Mouse (Mus musculus) hematopoietic stem cell, adult 5-6 weeks (primary cell): ENCODE measurements around the gene Mrpl21. TPM values are rescaled to one million over a fixed set of nuclear protein-coding genes. Genes with fewer than 3 reads are reported as not detected.

ENCODE experiments used
- ATAC-seq, 2 experiments: fragments of 125-278 bp in 1 of 2; replicated peaks in 1 of 2; 2 replicates each; pipeline ENCODE4 v1.8.0; 2016 to 2017; ENCODE audit warnings: inconsistent platforms in 2 of 2, mild to moderate bottlenecking in 2 of 2, moderate number of reproducible peaks in 2 of 2, low read depth in 1 of 2, moderate TSS enrichment in 1 of 2; ENCODE audit not compliant: low FRiP score in 2 of 2, poor library complexity in 2 of 2, severe bottlenecking in 2 of 2, insufficient read depth in 1 of 2, low TSS enrichment in 1 of 2
- total RNA-seq: library from RNA; stranded (forward); fragments of 172-1452, 232-1000 nt; gene quantifications from 2 replicates; pipeline ENCODE4 v1.2.3, GENCODE M21; 2017

The Mrpl21 gene
- total RNA-seq, 1 experiment from 2014 or later = 93.0 TPM

- ATAC-seq = no peak
These were observed 6.3 kb downstream of the Mrpl21 start for GRCm38 (mm10) chr19:3289006-3289405.

GRCm38 (mm10) chr19:3292028-3292427 lies 9.3 kb downstream of the Mrpl21 start:
- peak; percentile 65 to 80; a peak in 3 of 4 replicates for ATAC-seq

- no peak for ATAC-seq
These were observed 10.3 kb downstream of the Mrpl21 start for GRCm38 (mm10) chr19:3292993-3293392.

- no peak for ATAC-seq
These were observed 12.5 kb downstream of the Mrpl21 start for GRCm38 (mm10) chr19:3295245-3295644.

GRCm38 (mm10) chr19:3297034-3297433 lies 14.3 kb downstream of the Mrpl21 start:
- ATAC-seq = no peak

GRCm38 (mm10) chr19:3297775-3298174 lies 15.1 kb downstream of the Mrpl21 start:
- no peak for ATAC-seq

- ATAC-seq = no peak
These were observed 21.3 kb downstream of the Mrpl21 start for GRCm38 (mm10) chr19:3304017-3304416.

GRCm38 (mm10) chr19:3307175-3307949 lies 24.7 kb downstream of the Mrpl21 start:
- ATAC-seq = no peak

GRCm38 (mm10) chr19:3319341-3319740 lies 36.6 kb downstream of the Mrpl21 start:
- ATAC-seq = no peak

GRCm38 (mm10) chr19:3320086-3320485 lies 37.4 kb downstream of the Mrpl21 start:
- ATAC-seq = no peak

GRCm38 (mm10) chr19:3320801-3321200 lies 38.1 kb downstream of the Mrpl21 start:
- ATAC-seq = no peak

GRCm38 (mm10) chr19:3321617-3322016 lies 38.9 kb downstream of the Mrpl21 start:
- ATAC-seq = peak; percentile 38 to 51

GRCm38 (mm10) chr19:3322261-3322969 lies 39.7 kb downstream of the Mrpl21 start, which contains the start of gene Cpt1a:
Gene Cpt1a, plus strand, starts transcription at chr19:3322334.
- ATAC-seq = peak; percentile 30 to 42

- peak; percentile 28 to 36 for ATAC-seq
These were observed 40.5 kb downstream of the Mrpl21 start for GRCm38 (mm10) chr19:3323201-3323621.

GRCm38 (mm10) chr19:3323753-3324270 lies 41.1 kb downstream of the Mrpl21 start:
- ATAC-seq = no peak; a peak in 1 of 4 replicates

GRCm38 (mm10) chr19:3324271-3324811 lies 41.6 kb downstream of the Mrpl21 start:
- ATAC-seq = no peak

GRCm38 (mm10) chr19:3324931-3325711 lies 42.4 kb downstream of the Mrpl21 start:
- ATAC-seq = peak; percentile 43 to 50
